ENCODE assay signal across 9 mouse cellular contexts in genomic region chr19:41697111-41697806, GRCm38 (mm10). TPM values are rescaled to one million over a fixed set of nuclear protein-coding genes. Genes with fewer than 3 reads are reported as not detected.
DNase-seq lines count a peak whose midpoint lies in the region; ATAC-seq and TF ChIP-seq lines count a peak whose summit lies in the region.
"Had no signal": no experiment of that assay in that cellular context is flagged by ENCODE, and none has a peak within 500 bp of the region (broad histone marks: within the 10 kb centered on the region; RNA-seq: fewer than 3 reads in every experiment).

No protein-coding gene starts in this region.

- H3K9me3 ChIP-seq in lung, embryonic 16.5 days (ENCODE audit: control insufficient read depth, low read length), result no peaks in the 10 kb centered on the region
- no peaks in the 10 kb centered on the region for H3K9me3 ChIP-seq in forebrain, embryonic 15.5 days

- TF ChIP-seq CTCF in olfactory bulb, adult 2 months (IDR thresholded peaks at IDR 0.05; ENCODE audit: insufficient read depth, low read depth, low read length), result no peak

- H3K4me1 ChIP-seq in lung, embryonic 16.5 days (replicated peaks; ENCODE audit: control insufficient read depth, insufficient read depth, low read length), result no peaks in the 10 kb centered on the region
- peaks cover 58% of the 10 kb centered on the region for H3K4me1 ChIP-seq in forebrain, embryonic 15.5 days
- peaks cover 56% of the 10 kb centered on the region for H3K4me1 ChIP-seq in olfactory bulb, adult 2 months (ENCODE audit: control insufficient read depth, insufficient read depth, low read length)

- no peak overlapping the region for H3K4me2 ChIP-seq in lung, embryonic 16.5 days (ENCODE audit: low read depth, low read length)
- H3K4me2 ChIP-seq in forebrain, embryonic 15.5 days (replicated peaks), result no peak overlapping the region

- no peak for TF ChIP-seq POLR2A in olfactory bulb, adult 2 months (IDR thresholded peaks at IDR 0.05; ENCODE audit: insufficient read depth, low read depth, low read length)

- no peak for DNase-seq in lung, adult 18-20 months
- peak; percentile 84 for DNase-seq in left cerebral cortex, adult 11 months (ENCODE audit: low spot score)
- DNase-seq in spleen, postnatal 36 days (ENCODE audit: low spot score in 2 of 2), result no peak
- no peak for DNase-seq in ovary, postnatal 36 days (ENCODE audit: low spot score)
- no peak for DNase-seq in urinary bladder, postnatal 14 days (ENCODE audit: low spot score)

- H3K27ac ChIP-seq in lung, embryonic 16.5 days (ENCODE audit: low read length), result no peak overlapping the region
- H3K27ac ChIP-seq in forebrain, embryonic 15.5 days (replicated peaks), result peak overlapping the region; percentile 68
- peak overlapping the region; percentile 46; the same call in 1 of the 2 replicates for H3K27ac ChIP-seq in olfactory bulb, adult 2 months (ENCODE audit: insufficient read depth, low read depth, low read length)

- 0 out of 2 replicates have a peak, but pooled peaks have one; percentile 12 for ATAC-seq in lung, embryonic 16.5 days (ENCODE audit: low read depth)
- peak; percentile 64 for ATAC-seq in forebrain, embryonic 15.5 days (replicated peaks)

- no peak overlapping the region for H3K9ac ChIP-seq in lung, embryonic 16.5 days (ENCODE audit: low read length)
- H3K9ac ChIP-seq in forebrain, embryonic 15.5 days (replicated peaks), result no peak overlapping the region

- H3K4me3 ChIP-seq in lung, embryonic 16.5 days (ENCODE audit: low read length), result no peak overlapping the region
- H3K4me3 ChIP-seq in forebrain, embryonic 15.5 days, result no peak overlapping the region
- no peak overlapping the region for H3K4me3 ChIP-seq in olfactory bulb, adult 2 months (ENCODE audit: insufficient read depth, low read depth, low read length)

- 45% methylated on average over 9 of the region's 9 CpGs for WGBS in lung, embryonic 16.5 days
- 25% methylated on average over 9 of the region's 9 CpGs for WGBS in forebrain, embryonic 15.5 days
- 30% methylated on average over 9 of the region's 9 CpGs for WGBS in olfactory bulb, adult 2 months

- no peaks in the 10 kb centered on the region for H3K36me3 ChIP-seq in lung, embryonic 16.5 days (ENCODE audit: control insufficient read depth, insufficient read depth, low read length)
- H3K36me3 ChIP-seq in forebrain, embryonic 15.5 days, result no peaks in the 10 kb centered on the region

- H3K27me3 ChIP-seq in lung, embryonic 16.5 days (ENCODE audit: control insufficient read depth, insufficient read depth, low read depth, low read length), result no peaks in the 10 kb centered on the region
- H3K27me3 ChIP-seq in forebrain, embryonic 15.5 days, result no peaks in the 10 kb centered on the region

RNA-seq across cellular contexts. Expression of gene Slit1, which starts 46.2 kb away (rescaled TPM):
- polyA plus RNA-seq in lung, embryonic 16.5 days (2015; fragmentation: Nextera tagmentation; extraction: Ambion mirVana), result 0.11 and 0.14 TPM in 2 replicates
- 17.5 and 21.0 TPM in 2 replicates for polyA plus RNA-seq in forebrain, embryonic 15.5 days (2015; fragmentation: Nextera tagmentation; extraction: Ambion mirVana)
- not detected in 2 replicates for polyA plus RNA-seq in olfactory bulb, adult 2 months (2012; ENCODE audit: insufficient read depth, insufficient read length, low replicate concordance, missing spikeins)
- polyA plus RNA-seq: heart, embryonic 14.5 days had no signal

Comparison
In these comparisons a context has a peak if more than half of its experiments do, and no peak if none do; other contexts are left out.
1. RNA of gene Slit1, which starts 46.2 kb away (polyA plus RNA-seq): 17.5 to 21.0 TPM in forebrain, embryonic 15.5 days; 0.11 to 0.14 TPM in lung, embryonic 16.5 days and not detected in olfactory bulb, adult 2 months; every median in the first group is over 10 times any median in the second.